Mouse (Mus musculus) gastrocnemius, adult 8-10 months (tissue): ENCODE measurements around the gene Fkbp10. TPM values are rescaled to one million over a fixed set of nuclear protein-coding genes. Genes with fewer than 3 reads are reported as not detected.

ENCODE experiments used
- DNase-seq, 2 experiments: peaks; one replicate each; pipeline ENCODE4 v3.0.0; 2022; ENCODE audit warnings: low spot score in 2 of 2
- microRNA-seq: library from miRNA; unstranded; fragments of <30 nt; microRNA quantifications from one replicate; pipeline ENCODE4 v1.2.0, GENCODE M21; 2022
- total RNA-seq, 4 experiments: library from RNA; stranded (reverse); gene quantifications; 2 replicates each; pipeline ENCODE4 v1.2.4; 2022

The Fkbp10 gene
- total RNA-seq, 4 experiments from 2014 or later = 1.1 to 3.3 (median 2.9) TPM

GRCm38 (mm10) chr11:100471352-100472196 is 56.1 kb downstream of the Fkbp10 start:
- no peak for DNase-seq

DNA sequence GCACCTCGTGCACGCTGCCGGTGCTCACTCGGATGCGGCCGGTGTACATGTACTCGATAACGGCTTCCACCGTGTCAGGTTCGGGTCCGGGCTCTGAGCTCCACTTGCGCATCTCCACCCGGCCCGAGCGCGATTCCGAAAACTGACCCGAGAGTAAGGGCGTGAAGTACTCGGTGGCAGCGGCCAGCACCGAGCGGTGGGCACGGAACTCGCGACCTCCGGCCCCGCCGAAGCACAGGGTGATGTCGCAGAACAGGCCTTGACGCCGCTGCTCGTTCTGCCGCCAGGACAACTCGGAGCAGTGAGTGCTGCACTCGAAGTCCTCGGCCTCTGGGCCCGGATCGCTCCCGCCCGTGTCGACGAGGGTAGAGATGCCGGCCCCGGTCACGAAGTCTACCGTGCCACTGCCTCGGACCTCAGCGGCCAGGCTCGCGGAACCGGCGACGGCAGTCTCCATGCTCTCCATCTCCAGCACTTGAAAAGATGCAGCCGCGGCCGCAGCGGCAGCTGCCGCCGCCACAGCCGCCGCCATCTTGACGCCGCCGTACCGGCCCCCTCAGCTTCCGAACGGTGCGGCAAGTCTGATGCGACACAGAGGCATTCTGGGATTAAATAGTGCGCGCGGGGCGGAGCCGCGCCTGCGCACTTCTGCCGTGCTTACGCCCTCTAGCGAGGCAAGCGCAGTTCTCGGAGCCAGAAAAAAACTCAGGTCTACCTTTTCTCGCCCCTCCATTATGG is 56.9 kb downstream of the Fkbp10 start, which contains the start of gene Klhl11:
Klhl11 (minus strand) TSS at position 545 of the 738 bp plus-strand sequence.
- peak; percentile 76 to 87 for DNase-seq

DNA sequence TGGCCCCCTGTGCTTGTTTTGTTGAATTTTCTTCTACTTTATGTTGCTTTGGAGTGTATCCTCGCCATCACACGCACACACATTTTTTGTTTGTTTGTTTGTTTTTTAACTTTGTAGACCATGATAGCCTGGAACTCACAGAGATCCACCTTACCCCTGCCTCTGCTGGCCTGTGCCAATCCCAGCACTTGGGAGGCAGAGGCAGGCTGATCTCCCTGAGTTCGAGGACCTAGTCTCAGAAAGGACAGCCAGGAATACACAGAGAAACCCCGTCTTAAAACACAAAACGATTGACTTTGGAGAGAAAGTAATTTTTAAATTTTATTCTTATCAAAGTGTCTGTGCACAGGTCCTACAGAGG is 57.4 kb downstream of the Fkbp10 start:
- DNase-seq = no peak

Small RNAs within 50 kb of the gene (microRNA-seq; reads per million reads assigned to microRNA genes)
- gene Gm27374 = not detected

Other genes with a start within 250 kb of the Fkbp10 start
- gene Krt9, start 222.5 kb upstream of the Fkbp10 start, total RNA-seq = not detected
- not detected for gene Krt14, start 208.1 kb upstream of the Fkbp10 start, total RNA-seq
- gene Krt16, start 166.8 kb upstream of the Fkbp10 start, total RNA-seq = not detected
- gene Krt17, start 154.7 kb upstream of the Fkbp10 start, total RNA-seq = not detected
- gene Krt42, start 145.8 kb upstream of the Fkbp10 start, total RNA-seq = not detected
- 1,000 to 10,000 TPM; 1,612 to 1,857 (median 1,692) TPM for gene Eif1, start 95.8 kb upstream of the Fkbp10 start, total RNA-seq
- gene Gast, start 81.3 kb upstream of the Fkbp10 start, total RNA-seq = not detected
- under 1 TPM in 2 of 4 experiments, not detected in 2; 0.16 TPM for gene Hap1, start 59.6 kb upstream of the Fkbp10 start, total RNA-seq
- 10 to 100 TPM; 52.8 to 86.6 (median 56.6) TPM for gene Jup, start 17.9 kb upstream of the Fkbp10 start, total RNA-seq
- 1 to 10 TPM; 1.5 to 3.5 (median 2.3) TPM for gene P3h4, start 861 bp upstream of the Fkbp10 start, total RNA-seq
- gene Nt5c3b, start 26.1 kb downstream of the Fkbp10 start, total RNA-seq = 1 to 10 TPM; 6.2 to 8.4 (median 7.7) TPM
- under 1 TPM; 0.13 to 0.39 (median 0.33) TPM for gene Klhl10, start 26.2 kb downstream of the Fkbp10 start, total RNA-seq
- 1 to 10 TPM; 2.6 to 4.1 (median 3.0) TPM for gene Klhl11, start 57.0 kb downstream of the Fkbp10 start, total RNA-seq
- 1 to 10 TPM; 6.9 to 8.5 (median 8.0) TPM for gene Acly, start 112.3 kb downstream of the Fkbp10 start, total RNA-seq
- under 1 TPM; 0.09 to 0.51 (median 0.24) TPM for gene Ttc25, start 129.9 kb downstream of the Fkbp10 start, total RNA-seq
- 1 to 10 TPM; 2.3 to 5.5 (median 4.2) TPM for gene Cnp, start 159.2 kb downstream of the Fkbp10 start, total RNA-seq
- gene Nkiras2, start 203.5 kb downstream of the Fkbp10 start, total RNA-seq = 10 to 100 TPM; 18.1 to 18.9 (median 18.6) TPM
- 100 to 1,000 TPM in 2 of 4 experiments, 10 to 100 TPM in 2; 79.4 to 106 (median 95.5) TPM for gene Dnajc7, start 204.5 kb downstream of the Fkbp10 start, total RNA-seq